Mouse (Mus musculus) neural tube, embryonic 11.5 days (tissue): ENCODE results near the gene Tspan5. TPM values are rescaled to one million over a fixed set of nuclear protein-coding genes. Genes with fewer than 3 reads are reported as not detected.

ENCODE experiments used
- ATAC-seq: fragments of 200-750 bp; cut with Nextera tagmentation; 2 replicates; pipeline ENCODE4 v1.8.0; 2017; ENCODE audit warnings: moderate number of reproducible peaks, mild to moderate bottlenecking, moderate TSS enrichment, moderate library complexity; ENCODE audit not compliant: insufficient read depth, low FRiP score, low TSS enrichment
- DNase-seq: peaks from one replicate; pipeline ENCODE4 v3.0.0-alpha.2; 2015; ENCODE audit warnings: low spot score
- H3K27ac ChIP-seq: fragments of 300-500 bp; sonication (generic); 2 replicates; pipeline ENCODE4 v1.5.1; 2014; ENCODE audit warnings: low read depth, mild to moderate bottlenecking, low read length
- H3K27me3 ChIP-seq: fragments of 300-500 bp; sonication (generic); 2 replicates; pipeline ENCODE4 v1.6.1; 2014; ENCODE audit warnings: mild to moderate bottlenecking, low read length, mixed read lengths; ENCODE audit not compliant: control insufficient read depth, insufficient read depth
- H3K36me3 ChIP-seq: fragments of 300-500 bp; sonication (generic); 2 replicates; pipeline ENCODE4 v1.6.1; 2014; ENCODE audit warnings: mild to moderate bottlenecking, low read length, moderate library complexity, mixed read lengths; ENCODE audit not compliant: control insufficient read depth, insufficient read depth
- H3K4me1 ChIP-seq: fragments of 300-500 bp; sonication (generic); 2 replicates; pipeline ENCODE4 v1.6.1; 2014; ENCODE audit warnings: low read length, mixed read lengths; ENCODE audit not compliant: control insufficient read depth, insufficient read depth
- H3K4me2 ChIP-seq: fragments of 300-500 bp; sonication (generic); 2 replicates; pipeline ENCODE4 v1.6.1; 2014; ENCODE audit warnings: low read depth, mild to moderate bottlenecking, moderate library complexity
- H3K4me3 ChIP-seq: fragments of 300-500 bp; sonication (generic); 2 replicates; pipeline ENCODE4 v1.5.1; 2014; ENCODE audit warnings: low read depth, low read length
- H3K9ac ChIP-seq: fragments of 300-500 bp; sonication (generic); 2 replicates; pipeline ENCODE4 v1.6.1; 2014; ENCODE audit warnings: mild to moderate bottlenecking, low read length
- H3K9me3 ChIP-seq: fragments of 300-500 bp; sonication (generic); 2 replicates; pipeline ENCODE4 v1.6.1; 2016; ENCODE audit warnings: low read length; ENCODE audit not compliant: control insufficient read depth
- WGBS: fragments of 180-500 bp; shearing (Covaris S2); extraction: QIAGEN DNeasy Blood & Tissue Kit; methylation state at CpG from one replicate; pipeline ENCODE4 v1.1.7; 2014; 5-methylcytosine and 5-hydroxymethylcytosine counted together
- polyA plus RNA-seq: library from polyadenylated mRNA; unstranded; fragments of >200 nt; fragmentation: Nextera tagmentation; extraction: Ambion mirVana; gene quantifications from 2 replicates; pipeline ENCODE4 v1.2.1, GENCODE M21; 2014

The Tspan5 gene
- polyA plus RNA-seq, 1 experiment from 2014 or later, result 79.2 TPM

GRCm38 (mm10) chr3:138889214-138889613 lies 147.2 kb downstream of the Tspan5 start:
- H3K9me3 ChIP-seq, result no peaks in the 10 kb centered on the region
- no peak overlapping the region for H3K4me2 ChIP-seq
- ATAC-seq (no peak), DNase-seq (no peak)
- 0 out of 2 replicates have a peak, but pooled peaks cover 6% of the 10 kb centered on the region for H3K4me1 ChIP-seq
- H3K4me3 ChIP-seq, result no peak overlapping the region
- 74% methylated on average over 4 of the region's 4 CpGs for WGBS
- H3K36me3 ChIP-seq, result no peaks in the 10 kb centered on the region; the same call in 1 of the 2 replicates
- no peaks in the 10 kb centered on the region for H3K27me3 ChIP-seq
- H3K27ac ChIP-seq, result no peak overlapping the region
- no peak overlapping the region for H3K9ac ChIP-seq

- Histone ChIP-seq H3K9ac (no peak overlapping the region), H3K4me3 (no peak overlapping the region), H3K4me1 (0 out of 2 replicates have a peak, but pooled peaks cover 6% of the 10 kb centered on the region), H3K36me3 (no peaks in the 10 kb centered on the region; the same call in 1 of the 2 replicates), H3K27me3 (no peaks in the 10 kb centered on the region), H3K27ac (no peak overlapping the region), H3K9me3 (no peaks in the 10 kb centered on the region), H3K4me2 (no peak overlapping the region)
- WGBS, result 88% methylated on average over 10 of the region's 10 CpGs
- DNase-seq (no peak), ATAC-seq (no peak)
These were observed 147.8 kb downstream of the Tspan5 start for GRCm38 (mm10) chr3:138889769-138890295.

- no peak overlapping the region for H3K9ac ChIP-seq
- no peak overlapping the region for H3K4me2 ChIP-seq
- H3K27ac ChIP-seq, result 0 out of 2 replicates have a peak overlapping the region, but pooled peaks have one; percentile 34
- no peak overlapping the region for H3K4me3 ChIP-seq
- 0 out of 2 replicates have a peak, but pooled peaks cover 6% of the 10 kb centered on the region for H3K4me1 ChIP-seq
- ATAC-seq (no peak), DNase-seq (no peak)
- H3K36me3 ChIP-seq, result peaks cover 6% of the 10 kb centered on the region
- no peaks in the 10 kb centered on the region for H3K9me3 ChIP-seq
- 54% methylated on average over 5 of the region's 5 CpGs for WGBS
- no peaks in the 10 kb centered on the region for H3K27me3 ChIP-seq
These were observed 151.5 kb downstream of the Tspan5 start for GRCm38 (mm10) chr3:138893520-138893919.

DNA sequence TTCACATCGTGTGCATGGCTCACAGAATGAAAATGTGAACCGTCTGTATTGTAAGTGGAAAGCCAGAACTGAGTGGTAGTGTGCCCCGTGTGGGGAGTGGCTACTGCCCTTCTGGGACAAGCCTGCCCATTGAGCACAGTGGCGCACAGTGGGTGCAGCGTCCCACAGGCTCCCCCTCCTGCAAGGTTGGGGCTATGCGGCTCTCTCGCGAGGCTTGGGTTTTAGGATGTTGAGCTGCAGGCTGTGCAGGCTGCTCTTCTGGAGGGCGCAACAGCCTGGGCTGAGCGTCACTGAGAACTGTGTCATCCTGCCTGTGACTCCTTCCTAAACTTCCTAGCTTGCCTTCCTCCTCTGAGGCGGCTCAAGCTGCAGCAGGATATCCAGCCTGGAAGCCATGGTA lies 155.5 kb downstream of the Tspan5 start:
- H3K4me3 ChIP-seq, result no peak overlapping the region
- peaks cover 9% of the 10 kb centered on the region for H3K36me3 ChIP-seq
- H3K9me3 ChIP-seq, result no peaks in the 10 kb centered on the region
- ATAC-seq (no peak), DNase-seq (no peak)
- 0 out of 2 replicates have a peak, but pooled peaks cover 6% of the 10 kb centered on the region for H3K4me1 ChIP-seq
- whole genome bisulfite sequencing, result 91% methylated on average over 11 of the region's 11 CpGs
- no peaks in the 10 kb centered on the region for H3K27me3 ChIP-seq
- no peak overlapping the region for H3K27ac ChIP-seq
- no peak overlapping the region for H3K9ac ChIP-seq
- H3K4me2 ChIP-seq, result no peak overlapping the region

DNA sequence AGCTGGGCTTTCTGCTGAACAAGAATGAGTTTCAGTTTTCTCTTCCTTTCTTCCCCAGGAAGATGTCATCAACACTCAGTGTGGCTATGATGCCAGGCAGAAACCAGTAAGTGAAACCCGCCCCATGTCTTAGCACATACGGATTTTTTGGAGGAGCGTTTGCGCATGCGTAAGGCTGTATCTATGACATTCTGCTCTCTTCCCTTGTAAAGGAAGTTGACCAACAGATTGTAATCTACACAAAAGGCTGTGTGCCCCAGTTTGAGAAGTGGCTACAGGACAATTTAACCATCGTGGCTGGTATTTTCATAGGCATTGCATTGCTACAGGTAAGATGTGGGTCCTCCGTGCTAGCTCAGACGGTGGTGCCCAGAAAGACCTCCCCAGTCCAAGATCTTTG lies 156.1 kb downstream of the Tspan5 start:
- ATAC-seq (no peak), DNase-seq (no peak)
- H3K9ac ChIP-seq, result no peak overlapping the region
- no peak overlapping the region for H3K4me2 ChIP-seq
- peaks cover 9% of the 10 kb centered on the region for H3K36me3 ChIP-seq
- no peak overlapping the region for H3K4me3 ChIP-seq
- H3K27ac ChIP-seq, result no peak overlapping the region
- 98% methylated on average over 8 of the region's 8 CpGs for WGBS
- H3K27me3 ChIP-seq, result no peaks in the 10 kb centered on the region
- H3K4me1 ChIP-seq, result 0 out of 2 replicates have a peak, but pooled peaks cover 5% of the 10 kb centered on the region
- no peaks in the 10 kb centered on the region for H3K9me3 ChIP-seq

- peaks cover 9% of the 10 kb centered on the region for H3K36me3 ChIP-seq
- H3K9ac ChIP-seq, result no peak overlapping the region
- no peaks in the 10 kb centered on the region for H3K9me3 ChIP-seq
- H3K4me2 ChIP-seq, result no peak overlapping the region
- H3K4me3 ChIP-seq, result no peak overlapping the region
- ATAC-seq (no peak), DNase-seq (no peak)
- H3K27me3 ChIP-seq, result no peaks in the 10 kb centered on the region
- H3K27ac ChIP-seq, result no peak overlapping the region
- 94% methylated on average over 9 of the region's 9 CpGs for WGBS
- H3K4me1 ChIP-seq, result no peaks in the 10 kb centered on the region; the same call in 1 of the 2 replicates
These were observed 158.7 kb downstream of the Tspan5 start for GRCm38 (mm10) chr3:138900571-138901141.

- DNase-seq, result no peak
These were observed 163.7 kb downstream of the Tspan5 start for GRCm38 (mm10) chr3:138905678-138906077.

GRCm38 (mm10) chr3:138906112-138906880 lies 164.3 kb downstream of the Tspan5 start:
- Histone ChIP-seq H3K27ac (no peak overlapping the region), H3K4me3 (no peak overlapping the region), H3K4me2 (no peak overlapping the region), H3K9me3 (no peaks in the 10 kb centered on the region), H3K9ac (no peak overlapping the region), H3K4me1 (no peaks in the 10 kb centered on the region; the same call in 1 of the 2 replicates), H3K36me3 (no peaks in the 10 kb centered on the region), H3K27me3 (no peaks in the 10 kb centered on the region)
- ATAC-seq, result peak; percentile 72
- 37% methylated on average over 17 of the region's 17 CpGs for WGBS
- DNase-seq, result peak; percentile 79

More at GRCm38 (mm10) chr3:138905678-138906077, 163.7 kb downstream of the Tspan5 start:
- no peaks in the 10 kb centered on the region for H3K27me3 ChIP-seq
- no peaks in the 10 kb centered on the region; the same call in 1 of the 2 replicates for H3K4me1 ChIP-seq
- no peak for ATAC-seq
- H3K9me3 ChIP-seq, result no peaks in the 10 kb centered on the region
- 53% methylated on average over 7 of the region's 7 CpGs for WGBS
- H3K4me3 ChIP-seq, result no peak overlapping the region
- peaks cover under 1% of the 10 kb centered on the region; the same call in 1 of the 2 replicates for H3K36me3 ChIP-seq
- H3K9ac ChIP-seq, result 0 out of 2 replicates have a peak overlapping the region, but pooled peaks have one; percentile 14
- H3K27ac ChIP-seq, result 0 out of 2 replicates have a peak overlapping the region, but pooled peaks have one; percentile 27
- H3K4me2 ChIP-seq, result no peak overlapping the region
